Mouse (Mus musculus): ENCODE measurements at regions not wholly inside any gene's neighbourhood (a gene's known extent, or its start where the extent isn't known, plus 50 kb on each side); places are given as distances from the start of the nearest gene placed in this dataset.

GRCm38 (mm10) chr2:148493281-148493680 lies 49.9 kb upstream of the Cd93 start:
- H3K4me2 ChIP-seq (replicated peaks; ENCODE audit: low read depth, low read length, severe bottlenecking), result no peak overlapping the region
- ATAC-seq (ENCODE audit: low FRiP score, low read depth), result no peak
- H3K27me3 ChIP-seq (ENCODE audit: control insufficient read depth, insufficient read depth, low read length), result no peaks in the 10 kb centered on the region
- H3K9ac ChIP-seq (ENCODE audit: low read depth, low read length, severe bottlenecking), result no peak overlapping the region
- no peaks in the 10 kb centered on the region for H3K9me3 ChIP-seq (ENCODE audit: control insufficient read depth, low read length)
- no peak for TF ChIP-seq POLR2A (IDR thresholded peaks at IDR 0.05; ENCODE audit: borderline replicate concordance, extremely low read depth, insufficient read depth, insufficient read length)
- H3K4me3 ChIP-seq (replicated peaks; ENCODE audit: low read length), result no peak overlapping the region
- DNase-seq (ENCODE audit: low spot score), result no peak
- H3K27ac ChIP-seq (replicated peaks; ENCODE audit: low read depth, low read length), result no peak overlapping the region
- H3K4me1 ChIP-seq (ENCODE audit: control insufficient read depth, insufficient read depth, low read length), result no peaks in the 10 kb centered on the region
- no peaks in the 10 kb centered on the region for H3K36me3 ChIP-seq (ENCODE audit: control insufficient read depth, insufficient read depth, low read length)
